Mouse (Mus musculus) gonadal fat pad, adult 2 months (tissue): ENCODE results near the gene Vav2. TPM values are rescaled to one million over a fixed set of nuclear protein-coding genes. Genes with fewer than 3 reads are reported as not detected.

ENCODE experiments used
- DNase-seq: peaks from one replicate; pipeline ENCODE4 v3.0.0-alpha.2; 2012; ENCODE audit warnings: low read depth
- polyA plus RNA-seq: library from polyadenylated mRNA; depleted of rRNA; stranded (reverse); fragments of >200 nt; gene quantifications from 2 replicates; pipeline ENCODE4 v1.2.3, GENCODE M21; 2012

Vav2 gene
- polyA plus RNA-seq, 1 experiment = 32.0 TPM

DNA sequence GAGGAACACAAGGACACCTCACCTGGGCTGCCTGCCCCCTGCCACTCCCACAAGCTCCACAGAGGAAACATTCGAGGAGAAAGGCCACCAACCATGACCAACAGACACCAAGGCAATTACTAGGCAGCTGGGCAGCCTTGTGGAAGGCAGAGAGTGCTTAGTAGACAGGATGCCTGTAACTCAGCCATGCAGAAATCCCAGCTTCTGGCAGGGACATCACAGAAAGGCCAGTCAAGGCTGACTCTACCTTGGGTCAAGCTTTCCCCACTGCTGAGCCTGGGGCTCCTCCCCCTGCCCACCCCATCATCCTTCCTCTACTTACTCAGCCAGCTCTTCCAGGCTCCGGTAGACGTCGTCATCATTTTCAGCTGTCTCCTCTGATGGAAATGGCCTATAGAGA is 108.2 kb downstream of the Vav2 start:
- DNase-seq = no peak

- no peak for DNase-seq
These were observed 108.6 kb downstream of the Vav2 start for GRCm38 (mm10) chr2:27318197-27318596.

DNA sequence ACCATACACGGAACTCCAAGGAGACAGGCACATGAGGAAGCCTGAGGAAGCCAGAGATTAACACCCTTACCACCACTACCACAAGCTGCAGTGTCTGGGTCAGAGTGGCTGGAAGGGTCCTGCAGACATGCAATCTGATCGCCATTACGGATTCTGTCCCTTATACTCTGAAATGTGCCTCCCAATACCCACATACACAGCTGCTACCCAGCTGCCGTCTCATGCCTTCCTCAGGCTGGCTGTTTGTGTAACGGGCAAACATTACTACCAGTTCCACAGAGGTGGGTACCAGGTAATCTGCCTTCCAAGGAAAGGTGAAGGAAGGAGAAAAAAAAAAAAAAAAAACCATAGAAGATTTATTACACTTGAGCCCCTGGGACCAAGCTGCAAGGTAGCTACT is 110.7 kb downstream of the Vav2 start:
- no peak for DNase-seq

DNA sequence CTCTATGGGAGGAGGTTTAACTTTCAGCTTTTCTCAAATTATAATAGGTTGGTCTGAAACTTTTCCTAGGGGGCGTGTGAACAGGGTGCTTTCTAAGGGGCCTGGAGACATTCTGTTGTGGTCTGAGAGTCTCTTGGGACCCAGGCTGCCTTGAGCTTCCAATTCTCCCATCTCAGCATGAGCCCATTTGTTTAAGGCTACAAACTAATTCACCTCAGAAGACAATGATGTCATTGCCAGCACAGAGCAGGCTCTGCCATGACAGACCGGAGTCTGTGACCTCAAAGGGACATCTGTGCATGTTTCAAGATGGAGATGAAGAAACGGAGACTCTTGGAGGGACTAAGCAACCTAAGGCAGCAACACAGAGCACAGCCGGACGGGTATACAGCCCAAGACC is 112.6 kb downstream of the Vav2 start:
- DNase-seq = no peak

GRCm38 (mm10) chr2:27312500-27312899 is 114.3 kb downstream of the Vav2 start:
- DNase-seq = no peak

GRCm38 (mm10) chr2:27311606-27312005 is 115.2 kb downstream of the Vav2 start:
- no peak for DNase-seq

DNA sequence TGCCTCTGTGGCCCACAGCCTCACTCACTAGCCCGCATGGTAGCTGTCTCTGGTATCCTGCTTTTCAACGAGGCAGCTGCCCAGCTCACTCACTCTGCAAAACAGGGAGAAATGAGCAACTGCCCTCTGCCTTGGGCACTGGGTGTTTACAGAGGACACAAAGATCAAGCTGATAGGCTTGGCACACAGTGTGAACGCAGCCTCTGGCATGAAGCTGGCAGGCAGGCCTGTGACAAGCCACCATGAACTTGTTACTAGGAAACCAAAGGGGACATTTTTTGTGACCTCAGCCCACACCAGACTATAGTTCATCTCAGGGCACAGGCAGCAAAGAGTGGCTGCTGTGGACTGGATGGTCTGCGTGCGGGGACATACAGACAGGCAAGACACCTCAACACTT is 115.9 kb downstream of the Vav2 start:
- no peak for DNase-seq

GRCm38 (mm10) chr2:27310221-27310620 is 116.6 kb downstream of the Vav2 start:
- DNase-seq = no peak

- no peak for DNase-seq
These were observed 120.2 kb downstream of the Vav2 start for GRCm38 (mm10) chr2:27306628-27307027.

DNA sequence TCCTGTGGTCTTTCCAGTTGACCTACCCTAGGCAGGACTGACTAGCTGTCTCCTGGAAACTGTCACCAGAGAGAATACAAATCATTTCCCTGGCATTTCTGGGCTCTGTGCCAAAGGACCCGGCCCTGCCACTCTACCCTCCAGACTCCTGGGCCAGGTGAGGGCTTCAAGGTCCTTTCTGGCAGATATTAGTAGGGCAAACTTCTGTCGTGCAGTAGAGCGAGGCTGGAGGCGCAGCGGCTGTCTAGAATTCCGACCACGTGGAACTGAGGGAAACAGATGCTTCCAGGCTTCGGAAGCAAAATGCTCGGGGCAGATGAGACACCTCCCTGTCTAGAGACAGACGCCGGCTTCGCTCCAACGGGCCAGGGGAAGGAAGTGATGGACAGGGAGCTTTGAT is 122.1 kb downstream of the Vav2 start:
- DNase-seq = no peak

DNA sequence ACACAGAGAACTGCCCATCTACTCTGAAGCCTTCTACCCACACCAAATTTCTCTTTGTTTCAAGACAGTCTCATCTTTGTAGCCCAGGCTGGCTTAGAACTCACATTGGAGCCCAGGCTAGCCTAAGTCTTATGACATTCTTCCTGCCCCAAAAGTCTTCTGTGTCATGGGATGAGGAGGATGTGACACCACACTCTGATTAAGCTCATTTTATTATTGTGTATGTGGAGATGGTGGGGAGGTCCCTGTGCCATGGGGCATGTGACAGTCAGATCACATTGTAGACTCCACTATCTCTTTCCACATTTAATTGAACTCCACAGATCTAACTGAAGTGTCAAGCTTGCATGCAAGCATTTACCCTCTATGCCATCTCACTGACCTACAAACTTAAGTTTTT is 122.8 kb downstream of the Vav2 start:
- DNase-seq = no peak

DNA sequence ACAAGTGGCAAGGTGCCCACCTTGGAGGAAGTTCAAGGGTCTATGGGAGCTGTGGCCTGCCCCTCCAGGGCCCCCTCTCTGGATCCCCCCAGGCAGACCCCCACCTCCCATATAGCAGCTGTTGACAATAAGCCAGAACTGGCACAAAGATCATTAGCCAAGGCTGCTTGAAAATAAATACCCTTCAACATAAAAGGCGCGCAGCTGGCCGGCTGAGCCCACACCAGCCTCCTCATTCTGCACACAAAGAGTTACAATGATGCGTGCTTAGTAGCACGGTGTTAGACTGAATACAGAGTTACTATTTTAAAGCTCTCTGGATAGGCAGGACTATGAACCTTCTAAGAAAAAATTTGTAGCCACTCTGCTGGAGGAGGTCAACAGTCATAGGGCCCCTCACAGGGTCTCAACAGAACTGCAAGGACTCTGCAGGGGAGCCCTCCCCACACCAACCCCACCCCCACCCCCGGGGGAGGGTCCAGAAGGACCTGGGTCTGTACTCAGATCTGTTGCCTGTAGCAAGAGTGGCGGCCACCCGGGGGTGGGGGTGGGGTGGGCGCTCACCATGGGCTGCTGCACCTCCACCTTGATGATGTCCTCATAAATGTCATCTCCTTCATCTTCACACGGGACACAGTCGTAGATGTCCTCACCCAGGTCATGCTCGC is 125.3 kb downstream of the Vav2 start:
- DNase-seq = no peak

GRCm38 (mm10) chr2:27300725-27301443 is 125.9 kb downstream of the Vav2 start:
- DNase-seq = no peak

DNA sequence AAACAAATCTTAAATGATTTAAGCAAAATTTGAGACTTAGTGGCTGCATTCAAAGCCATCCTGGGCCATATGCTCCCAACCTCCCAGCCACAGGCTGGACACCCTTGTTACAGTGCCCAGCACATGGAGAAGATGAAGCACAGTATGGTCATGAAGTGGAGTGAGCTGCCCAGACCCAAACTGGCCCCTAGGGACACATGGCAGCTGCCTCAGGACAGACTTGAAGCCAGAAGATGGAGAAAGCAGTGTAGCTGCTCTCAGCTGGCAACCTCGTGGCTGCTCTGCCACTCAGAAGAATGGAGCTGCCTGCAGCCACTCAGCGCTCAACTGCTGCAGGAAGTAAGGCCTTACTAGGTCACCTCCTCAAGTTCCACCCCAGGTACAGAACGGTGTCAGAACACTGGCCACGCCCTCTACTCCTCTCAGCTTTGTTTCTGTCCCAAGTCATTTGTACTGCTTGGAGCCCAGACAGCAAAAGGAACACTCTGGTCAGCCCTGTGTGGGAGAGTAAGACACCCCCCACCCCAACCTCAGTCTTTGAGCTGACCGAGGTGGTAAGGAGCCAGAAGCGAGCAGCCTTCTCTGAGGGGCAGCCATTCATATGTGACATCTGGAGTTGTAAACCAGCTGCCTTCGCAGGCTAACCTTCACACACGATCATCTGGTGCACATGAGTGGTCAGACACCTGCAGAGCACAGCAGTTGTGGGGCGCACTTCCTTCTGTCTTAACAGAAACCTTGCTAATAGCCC is 130.0 kb downstream of the Vav2 start:
- DNase-seq = no peak

- no peak for DNase-seq
These were observed 132.1 kb downstream of the Vav2 start for GRCm38 (mm10) chr2:27294777-27295176.

- DNase-seq = no peak
These were observed 137.8 kb downstream of the Vav2 start for GRCm38 (mm10) chr2:27289019-27289418.

DNA sequence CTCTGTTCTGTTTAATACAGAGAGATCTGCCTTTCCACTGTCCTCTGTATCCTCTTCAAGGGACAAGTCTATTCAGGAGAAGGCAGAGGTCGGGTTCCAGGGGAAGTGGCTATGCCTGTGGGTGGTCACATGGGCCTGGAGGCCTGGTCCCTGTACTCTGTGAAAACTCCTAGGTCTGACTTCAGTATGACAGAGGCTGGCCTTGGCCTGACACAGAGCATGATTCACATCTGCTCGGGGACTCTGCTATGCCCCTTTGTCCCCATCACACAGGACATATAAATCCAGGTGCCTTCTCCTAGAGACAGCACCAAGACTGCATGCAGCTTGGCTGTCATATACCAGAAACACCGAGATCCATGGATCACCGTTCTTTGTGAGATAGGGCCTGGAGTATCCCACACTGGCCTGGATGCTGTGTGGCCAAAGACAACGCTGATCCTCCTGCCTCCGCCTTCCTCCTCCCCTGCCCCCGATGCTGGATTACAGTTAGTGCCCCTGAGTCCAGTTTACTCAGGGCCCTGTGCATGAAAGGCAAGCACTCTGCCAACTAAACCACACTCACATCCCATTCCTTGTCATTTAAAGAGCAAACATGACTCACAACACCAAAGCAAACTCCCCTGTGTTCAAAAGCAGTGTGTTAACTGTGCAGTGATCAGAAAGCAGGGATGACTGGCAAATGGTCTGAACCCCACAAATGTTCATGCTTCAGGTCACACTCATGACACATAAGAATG is 139.7 kb downstream of the Vav2 start:
- DNase-seq = no peak

GRCm38 (mm10) chr2:27284441-27284840 is 142.4 kb downstream of the Vav2 start:
- no peak for DNase-seq

DNA sequence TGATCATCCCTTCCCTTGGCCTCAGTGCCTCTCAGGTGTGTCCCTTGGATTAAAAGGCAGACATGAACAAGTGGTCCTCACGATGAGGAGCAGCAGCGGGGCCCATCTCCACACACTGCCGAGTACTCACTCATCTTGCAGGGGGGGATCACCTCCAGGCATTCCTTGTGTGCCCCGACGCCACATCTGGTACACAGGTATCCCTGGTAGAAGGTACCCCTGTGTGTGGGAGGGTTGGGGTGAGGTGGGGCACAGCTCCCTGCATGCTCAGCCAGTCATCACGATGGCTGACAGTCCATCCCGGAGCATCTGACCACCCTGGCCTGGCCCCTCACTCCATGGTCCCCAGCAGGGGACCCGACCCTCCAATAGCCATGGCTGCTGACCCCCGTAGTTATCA is 145.1 kb downstream of the Vav2 start:
- no peak for DNase-seq

DNA sequence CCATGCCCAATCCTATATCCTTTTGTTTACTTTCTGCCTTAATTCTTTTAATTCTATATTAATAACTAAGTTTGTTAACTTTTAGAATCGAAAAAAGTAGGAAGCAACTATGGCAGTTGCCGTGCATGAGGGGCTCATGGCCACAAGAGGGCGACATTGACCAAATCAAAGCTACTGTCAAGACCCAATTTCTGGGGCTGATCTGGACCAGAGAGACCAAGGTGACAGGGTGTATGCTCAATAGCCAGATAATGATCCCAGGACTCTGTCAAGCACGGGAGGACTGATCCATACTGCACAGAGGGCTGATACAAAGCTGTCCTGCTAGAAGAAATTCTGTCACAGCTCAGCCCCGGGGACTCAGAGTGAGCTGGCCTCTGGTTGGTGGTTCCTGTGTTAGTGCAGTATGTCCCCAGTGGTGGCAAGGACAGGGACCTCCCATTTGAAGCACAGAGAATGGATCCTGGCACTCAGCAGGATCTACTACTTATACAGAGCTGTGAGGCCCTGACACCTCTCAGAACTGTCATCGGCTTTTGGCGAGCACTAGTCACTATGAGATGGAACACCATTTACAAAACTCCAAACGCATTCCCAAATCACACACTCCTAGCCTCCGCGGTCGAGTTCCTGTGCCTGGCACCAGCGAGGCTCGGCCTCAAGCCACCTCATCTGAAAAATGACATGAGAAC is 145.8 kb downstream of the Vav2 start:
- DNase-seq = no peak

- DNase-seq = no peak
These were observed 148.0 kb downstream of the Vav2 start for GRCm38 (mm10) chr2:27278859-27279258.

DNA sequence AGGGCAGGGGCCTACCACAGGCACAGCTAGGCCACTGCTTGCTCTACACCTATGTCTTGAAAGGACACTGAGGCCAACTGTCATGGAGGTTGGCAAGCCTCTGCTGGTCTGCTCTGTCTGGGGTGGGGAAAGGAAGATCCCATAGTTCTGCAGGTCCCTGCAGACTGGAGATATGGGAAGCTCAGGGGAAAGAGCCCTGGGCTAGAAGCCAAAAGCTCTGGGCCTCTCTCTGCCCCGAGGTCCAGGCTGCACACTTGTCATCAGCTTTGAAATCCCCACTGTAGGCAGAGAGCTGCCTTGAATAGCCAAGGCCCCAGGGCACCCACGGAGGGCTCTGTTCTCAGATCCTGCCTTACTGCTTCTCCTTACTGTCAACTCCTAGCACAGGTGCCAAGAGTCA is 158.5 kb downstream of the Vav2 start:
- no peak for DNase-seq
